Mouse (Mus musculus) ovary, postnatal 10 days (tissue): ENCODE results near the gene Wwox.

Experiments
- DNase-seq: peaks from one replicate; pipeline ENCODE4 v3.0.0; 2022; ENCODE audit warnings: low spot score

The Wwox gene

GRCm38 (mm10) chr8:114973002-114973461, 533.6 kb downstream of the Wwox start:
- DNase-seq: no peak

- no peak for DNase-seq
Measured at GRCm38 (mm10) chr8:114974336-114974950, 535.0 kb downstream of the Wwox start.

GRCm38 (mm10) chr8:114977746-114978145, 538.3 kb downstream of the Wwox start:
- DNase-seq: no peak

- no peak for DNase-seq
Measured at GRCm38 (mm10) chr8:114978206-114978960, 538.9 kb downstream of the Wwox start.

- no peak for DNase-seq
Measured at GRCm38 (mm10) chr8:114979671-114980070, 540.2 kb downstream of the Wwox start.

- DNase-seq: no peak
Measured at GRCm38 (mm10) chr8:114982762-114983161, 543.3 kb downstream of the Wwox start.

GRCm38 (mm10) chr8:114984500-114984899, 545.0 kb downstream of the Wwox start:
- DNase-seq: no peak

- no peak for DNase-seq
Measured at GRCm38 (mm10) chr8:114985996-114986395, 546.5 kb downstream of the Wwox start.

- DNase-seq: no peak
Measured at GRCm38 (mm10) chr8:114986971-114987370, 547.5 kb downstream of the Wwox start.

GRCm38 (mm10) chr8:114990865-114991613, 551.6 kb downstream of the Wwox start:
- DNase-seq: no peak

GRCm38 (mm10) chr8:115000736-115001135, 561.3 kb downstream of the Wwox start:
- no peak for DNase-seq

- DNase-seq: no peak
Measured at GRCm38 (mm10) chr8:115005021-115005420, 565.6 kb downstream of the Wwox start.

GRCm38 (mm10) chr8:115006561-115006960, 567.1 kb downstream of the Wwox start:
- peak; percentile 44 for DNase-seq

- no peak for DNase-seq
Measured at GRCm38 (mm10) chr8:115007280-115007679, 567.8 kb downstream of the Wwox start.

- DNase-seq: no peak
Measured at GRCm38 (mm10) chr8:115008624-115009620, 569.5 kb downstream of the Wwox start.

GRCm38 (mm10) chr8:115009897-115010768, 570.7 kb downstream of the Wwox start:
- DNase-seq: no peak

GRCm38 (mm10) chr8:115010769-115011073, 571.3 kb downstream of the Wwox start:
- no peak for DNase-seq

GRCm38 (mm10) chr8:115019661-115020060, 580.2 kb downstream of the Wwox start:
- no peak for DNase-seq

- DNase-seq: no peak
Measured at GRCm38 (mm10) chr8:115021731-115022130, 582.3 kb downstream of the Wwox start.

GRCm38 (mm10) chr8:115024062-115024461, 584.6 kb downstream of the Wwox start:
- DNase-seq: no peak
